Comparison of ENCODE assay signal across 2 mouse cellular contexts in the genomic region with DNA sequence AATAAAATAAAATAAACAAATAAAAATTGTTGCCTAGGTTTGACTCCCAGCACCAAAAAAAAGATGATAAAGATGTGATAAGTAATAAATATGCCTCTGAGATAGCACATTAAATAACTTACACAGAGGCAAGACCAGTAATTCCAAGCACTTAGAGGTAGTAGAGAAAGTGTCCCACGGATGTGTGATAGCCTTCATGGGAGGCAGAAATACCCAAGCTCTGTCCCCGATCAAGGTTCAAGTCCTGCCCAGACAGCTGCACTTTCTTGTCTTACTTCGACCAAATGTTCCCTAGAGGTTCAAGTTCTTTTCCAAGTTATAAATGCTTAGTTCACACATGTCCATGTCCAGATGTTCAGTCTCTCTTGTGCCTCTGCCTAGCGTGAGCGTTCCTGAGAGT.
TF ChIP-seq lines count a peak whose summit lies in the region.

No protein-coding gene starts in this region.

TF ChIP-seq in CH12.LX, 34 proteins besides CTCF, POLR2A, EP300 and RAD21:
- TF ChIP-seq ZMIZ1 (IDR thresholded peaks at IDR 0.05; ENCODE audit: low read depth, low read length) (no peak), USF2 (conservative IDR thresholded peaks at IDR 0.05; ENCODE audit: low read depth, low read length) (no peak), NRF1 (IDR thresholded peaks at IDR 0.05; ENCODE audit: low read depth, low read length) (no peak), ZNF384 (IDR thresholded peaks at IDR 0.05; ENCODE audit: low read depth, low read length) (no peak), SMC3 (IDR thresholded peaks at IDR 0.05; ENCODE audit: low read depth, low read length) (no peak), HCFC1 (IDR thresholded peaks at IDR 0.05; ENCODE audit: low read depth, low read length) (no peak), UBTF (IDR thresholded peaks at IDR 0.05; ENCODE audit: low read depth, low read length) (no peak), MAZ (IDR thresholded peaks at IDR 0.05; ENCODE audit: low read depth, low read length) (no peak), ZKSCAN1 (IDR thresholded peaks at IDR 0.05; ENCODE audit: borderline replicate concordance, low read depth, low read length) (no peak), MAX (IDR thresholded peaks at IDR 0.05; ENCODE audit: low read length) (no peak), RCOR1 (conservative IDR thresholded peaks at IDR 0.05; ENCODE audit: low read depth, low read length) (no peak), TBP (conservative IDR thresholded peaks at IDR 0.05; ENCODE audit: low read depth, low read length) (no peak), MXI1 (IDR thresholded peaks at IDR 0.05; ENCODE audit: low read depth, low read length) (no peak), BHLHE40 (IDR thresholded peaks at IDR 0.05; ENCODE audit: low read depth, low read length) (no peak)

TF ChIP-seq in MEL, 35 proteins besides CTCF, POLR2A, EP300 and RAD21:
- no peak for TF ChIP-seq HCFC1 (IDR thresholded peaks at IDR 0.05; ENCODE audit: low read depth, low read length)
- no peak for TF ChIP-seq GATA1 (IDR thresholded peaks at IDR 0.05; ENCODE audit: low read depth, low read length)
- TF ChIP-seq MEF2A (IDR thresholded peaks at IDR 0.05; ENCODE audit: extremely low read depth, insufficient replicate concordance, low read depth, low read length, poor library complexity, severe bottlenecking): no peak
- no peak for TF ChIP-seq USF1 (IDR thresholded peaks at IDR 0.05; ENCODE audit: low read depth, low read length)
- no peak for TF ChIP-seq MYB (IDR thresholded peaks at IDR 0.05; ENCODE audit: low read depth, low read length)
- TF ChIP-seq MAFK (IDR thresholded peaks at IDR 0.05; ENCODE audit: borderline replicate concordance, low read depth, low read length): no peak
- TF ChIP-seq CHD1 (IDR thresholded peaks at IDR 0.05; ENCODE audit: low read depth, low read length): no peak; the same call in 1 of the 2 replicates
TF ChIP-seq in MEL: peak in this region for 0.
